Mouse (Mus musculus) neural tube, embryonic 10.5 days (tissue): ENCODE results near the gene Pid1.
"Not testable (repeated sequence)": the region's sequence is repeated elsewhere in the genome, so short reads cannot be mapped to it uniquely, and the experiment has no call there.

Experiments
- DNase-seq: peaks from one replicate; pipeline ENCODE4 v3.0.0-alpha.2; 2017; ENCODE audit warnings: low spot score; ENCODE audit errors: extremely low spot score

Pid1 gene

GRCm38 (mm10) chr1:84359611-84360500, 4.1 kb downstream of the Pid1 start:
- DNase-seq, result no peak

- no peak for DNase-seq
Measured at GRCm38 (mm10) chr1:84357216-84357615, 6.8 kb downstream of the Pid1 start.

GRCm38 (mm10) chr1:84350262-84350661, 13.7 kb downstream of the Pid1 start:
- no peak for DNase-seq

GRCm38 (mm10) chr1:84347796-84348476, 16.0 kb downstream of the Pid1 start:
- no peak for DNase-seq

- not testable (repeated sequence) for DNase-seq
Measured at GRCm38 (mm10) chr1:84332797-84333196, 31.2 kb downstream of the Pid1 start.

GRCm38 (mm10) chr1:84331861-84332260, 32.1 kb downstream of the Pid1 start:
- not testable (repeated sequence) for DNase-seq

GRCm38 (mm10) chr1:84325309-84325708, 38.7 kb downstream of the Pid1 start:
- DNase-seq, result no peak

- no peak for DNase-seq
Measured at GRCm38 (mm10) chr1:84321327-84321726, 42.7 kb downstream of the Pid1 start.

GRCm38 (mm10) chr1:84318569-84318968, 45.4 kb downstream of the Pid1 start:
- DNase-seq, result no peak

GRCm38 (mm10) chr1:84317827-84318226, 46.2 kb downstream of the Pid1 start:
- DNase-seq, result no peak

GRCm38 (mm10) chr1:84309966-84310460, 54.0 kb downstream of the Pid1 start:
- no peak for DNase-seq

- no peak for DNase-seq
Measured at GRCm38 (mm10) chr1:84305713-84306421, 58.1 kb downstream of the Pid1 start.

- no peak for DNase-seq
Measured at GRCm38 (mm10) chr1:84302788-84303187, 61.2 kb downstream of the Pid1 start.

GRCm38 (mm10) chr1:84299719-84300118, 64.3 kb downstream of the Pid1 start:
- no peak for DNase-seq

- DNase-seq, result peak; percentile 60
Measured at GRCm38 (mm10) chr1:84286682-84287111, 77.3 kb downstream of the Pid1 start.

GRCm38 (mm10) chr1:84285620-84286019, 78.4 kb downstream of the Pid1 start:
- no peak for DNase-seq

- DNase-seq, result peak; percentile 73
Measured at GRCm38 (mm10) chr1:84284293-84285068, 79.5 kb downstream of the Pid1 start.

GRCm38 (mm10) chr1:84283119-84283518, 80.9 kb downstream of the Pid1 start:
- DNase-seq, result peak; percentile 18

- DNase-seq, result no peak
Measured at GRCm38 (mm10) chr1:84280171-84280570, 83.8 kb downstream of the Pid1 start.

GRCm38 (mm10) chr1:84278359-84279255, 85.4 kb downstream of the Pid1 start:
- DNase-seq, result no peak
